Mouse (Mus musculus) layer of hippocampus, postnatal 10 days (tissue): Measurements from ENCODE around the gene Rab35. TPM values are rescaled to one million over a fixed set of nuclear protein-coding genes. Genes with fewer than 3 reads are reported as not detected.

Source experiments
- microRNA-seq, 2 experiments: library from miRNA; unstranded; fragments of <30 nt; microRNA quantifications; one replicate each; pipeline ENCODE4 v1.2.0; 2021
- total RNA-seq, 2 experiments: library from RNA; stranded (reverse); gene quantifications; 2 replicates each; pipeline ENCODE4 v1.2.3; 2021

The Rab35 gene
- total RNA-seq, 2 experiments from 2014 or later, result 84.0 to 91.4 TPM

Small RNA genes within 50 kb of the gene (microRNA-seq; reads per million reads assigned to microRNA genes)
- gene Mir7030, result 0.59 to 0.67 reads per million in 2 experiments

Other genes starting within 250 kb of the Rab35 start
- gene Msi1, start 202.3 kb upstream of the Rab35 start, total RNA-seq, result 10 to 100 TPM; 73.0 to 76.2 TPM
- gene Pla2g1b, start 165.6 kb upstream of the Rab35 start, total RNA-seq, result not detected
- 10 to 100 TPM; 25.8 to 29.8 TPM for gene Sirt4, start 147.2 kb upstream of the Rab35 start, total RNA-seq
- gene Pxn, start 125.2 kb upstream of the Rab35 start, total RNA-seq, result 10 to 100 TPM; 30.0 to 30.8 TPM
- gene Rplp0, start 72.4 kb upstream of the Rab35 start, total RNA-seq, result 100 to 1,000 TPM; 458 to 467 TPM
- gene Gcn1l1, start 66.7 kb upstream of the Rab35 start, total RNA-seq, result 10 to 100 TPM; 76.4 to 96.2 TPM
- 10 to 100 TPM; 92.7 to 96.1 TPM for gene Bicdl1, start 99.7 kb downstream of the Rab35 start, total RNA-seq
- gene Cit, start 213.4 kb downstream of the Rab35 start, total RNA-seq, result 10 to 100 TPM; 42.8 to 52.6 TPM